Mouse (Mus musculus) stomach, postnatal 0 days (tissue): Measurements from ENCODE around the gene Txlnb. TPM values are rescaled to one million over a fixed set of nuclear protein-coding genes. Genes with fewer than 3 reads are reported as not detected.

Source experiments
- ATAC-seq: fragments of 200-750 bp; cut with Nextera tagmentation; 2 replicates; pipeline ENCODE4 v1.8.0; 2017; ENCODE audit not compliant: low FRiP score, low TSS enrichment
- DNase-seq: peaks from one replicate; pipeline ENCODE4 v3.0.0-alpha.2; 2016; ENCODE audit warnings: low spot score
- H3K27ac ChIP-seq: fragments of 300-500 bp; sonication (generic); replicated peaks from 2 replicates; pipeline ENCODE4 v1.5.1; 2014; ENCODE audit warnings: mild to moderate bottlenecking, control low read depth
- H3K27me3 ChIP-seq: fragments of 300-500 bp; sonication (generic); 2 replicates; pipeline ENCODE4 v1.6.1; 2014; ENCODE audit warnings: low read length; ENCODE audit not compliant: control insufficient read depth, insufficient read depth
- H3K36me3 ChIP-seq: fragments of 300-500 bp; sonication (generic); 2 replicates; pipeline ENCODE4 v1.6.1; 2014; ENCODE audit warnings: low read length, mixed read lengths; ENCODE audit not compliant: control insufficient read depth, insufficient read depth
- H3K4me1 ChIP-seq: fragments of 300-500 bp; sonication (generic); replicated peaks from 2 replicates; pipeline ENCODE4 v1.6.1; 2014; ENCODE audit warnings: antibody characterized with exemption; ENCODE audit not compliant: control insufficient read depth, insufficient read depth
- H3K4me2 ChIP-seq: fragments of 300-500 bp; sonication (generic); replicated peaks from 2 replicates; pipeline ENCODE4 v1.6.1; 2014; ENCODE audit warnings: low read depth, mild to moderate bottlenecking, control low read depth, moderate library complexity
- H3K4me3 ChIP-seq: fragments of 300-500 bp; sonication (generic); 2 replicates; pipeline ENCODE4 v1.5.1; 2014; ENCODE audit warnings: low read depth, low read length, control low read depth
- H3K9ac ChIP-seq: fragments of 300-500 bp; sonication (generic); 2 replicates; pipeline ENCODE4 v1.6.1; 2014; ENCODE audit warnings: mild to moderate bottlenecking, low read length, control low read depth, mixed read lengths
- H3K9me3 ChIP-seq: fragments of 300-500 bp; sonication (generic); 2 replicates; pipeline ENCODE4 v1.6.1; 2016; ENCODE audit warnings: low read length; ENCODE audit not compliant: control insufficient read depth
- CTCF ChIP-seq: IDR thresholded peaks from 2 replicates; pipeline ENCODE4 v1.5.1; 2016; ENCODE audit warnings: antibody characterized with exemption, low read depth, mild to moderate bottlenecking, moderate library complexity
- EP300 ChIP-seq: optimal IDR thresholded peaks from 2 replicates; pipeline ENCODE3; 2016; ENCODE audit warnings: antibody characterized with exemption
- WGBS: fragments of 180-500 bp; shearing (Covaris S2); extraction: QIAGEN DNeasy Blood & Tissue Kit; methylation state at CpG from one replicate; pipeline ENCODE4 v1.1.7; 2014; 5-methylcytosine and 5-hydroxymethylcytosine counted together
- polyA plus RNA-seq: library from polyadenylated mRNA; unstranded; fragments of >200 nt; fragmentation: Nextera tagmentation; extraction: Ambion mirVana; gene quantifications from 2 replicates; pipeline ENCODE4 v1.2.1, GENCODE M21; 2015

Gene Txlnb
- polyA plus RNA-seq, 1 experiment from 2014 or later = 0.16 TPM

- no peak for ATAC-seq
- TF ChIP-seq CTCF = no peak
- no peak for TF ChIP-seq EP300
- H3K36me3 ChIP-seq = no peaks in the 10 kb centered on the region
- no peak overlapping the region for H3K4me3 ChIP-seq
- DNase-seq = no peak
- H3K27ac ChIP-seq = no peak overlapping the region
- no peaks in the 10 kb centered on the region for H3K9me3 ChIP-seq
- no peak overlapping the region for H3K9ac ChIP-seq
- no peaks in the 10 kb centered on the region for H3K27me3 ChIP-seq
- H3K4me1 ChIP-seq = no peaks in the 10 kb centered on the region
- 53% methylated on average over 1 of the region's 1 CpGs for WGBS
- H3K4me2 ChIP-seq = no peak overlapping the region
These were observed 8.1 kb upstream of the Txlnb start for GRCm38 (mm10) chr10:17787938-17788337.

GRCm38 (mm10) chr10:17788347-17788746 is 7.7 kb upstream of the Txlnb start:
- WGBS = 86% methylated on average over 4 of the region's 4 CpGs
- no peaks in the 10 kb centered on the region for H3K27me3 ChIP-seq
- TF ChIP-seq CTCF (no peak), EP300 (no peak)

GRCm38 (mm10) chr10:17793926-17794325 is 2.1 kb upstream of the Txlnb start:
- 42% methylated on average over 5 of the region's 5 CpGs for WGBS
- DNase-seq = peak; percentile 28
- no peak overlapping the region for H3K4me3 ChIP-seq

More at GRCm38 (mm10) chr10:17788347-17788746, 7.7 kb upstream of the Txlnb start:
- no peaks in the 10 kb centered on the region for H3K36me3 ChIP-seq
- no peaks in the 10 kb centered on the region for H3K9me3 ChIP-seq
- no peak overlapping the region for H3K9ac ChIP-seq
- DNase-seq (no peak), ATAC-seq (no peak)
- H3K4me3 ChIP-seq = no peak overlapping the region
- H3K4me1 ChIP-seq = no peaks in the 10 kb centered on the region
- no peak overlapping the region for H3K4me2 ChIP-seq
- no peak overlapping the region for H3K27ac ChIP-seq

GRCm38 (mm10) chr10:17794443-17794842 is 1.6 kb upstream of the Txlnb start:
- no peak overlapping the region for H3K4me3 ChIP-seq
- 83% methylated on average over 5 of the region's 5 CpGs for WGBS
- DNase-seq = no peak
- TF ChIP-seq EP300 (no peak), CTCF (no peak)
- no peak for ATAC-seq
- H3K4me1 ChIP-seq = no peaks in the 10 kb centered on the region
- H3K9me3 ChIP-seq = no peaks in the 10 kb centered on the region
- H3K9ac ChIP-seq = no peak overlapping the region
- no peak overlapping the region for H3K27ac ChIP-seq
- H3K36me3 ChIP-seq = no peaks in the 10 kb centered on the region
- H3K27me3 ChIP-seq = no peaks in the 10 kb centered on the region
- H3K4me2 ChIP-seq = no peak overlapping the region

More at GRCm38 (mm10) chr10:17793926-17794325, 2.1 kb upstream of the Txlnb start:
- Histone ChIP-seq H3K27ac (no peak overlapping the region), H3K27me3 (no peaks in the 10 kb centered on the region), H3K4me1 (no peaks in the 10 kb centered on the region), H3K9ac (no peak overlapping the region), H3K9me3 (no peaks in the 10 kb centered on the region), H3K4me2 (no peak overlapping the region), H3K36me3 (no peaks in the 10 kb centered on the region)
- ATAC-seq = peak; percentile 45
- TF ChIP-seq CTCF = no peak
- no peak for TF ChIP-seq EP300

- H3K9ac ChIP-seq = no peak overlapping the region
- H3K27me3 ChIP-seq = no peaks in the 10 kb centered on the region
- ATAC-seq = no peak
- DNase-seq = no peak
- TF ChIP-seq EP300 = no peak
- H3K27ac ChIP-seq = no peak overlapping the region
- H3K9me3 ChIP-seq = no peaks in the 10 kb centered on the region
- H3K36me3 ChIP-seq = no peaks in the 10 kb centered on the region
- WGBS = 71% methylated on average over 4 of the region's 4 CpGs
- H3K4me2 ChIP-seq = no peak overlapping the region
- no peaks in the 10 kb centered on the region for H3K4me1 ChIP-seq
- H3K4me3 ChIP-seq = no peak overlapping the region
These were observed 799 bp upstream of the Txlnb start for GRCm38 (mm10) chr10:17795227-17795626.

- DNase-seq (peak; percentile 19), ATAC-seq (no peak)
- Histone ChIP-seq H3K4me1 (no peaks in the 10 kb centered on the region), H3K4me2 (0 out of 2 replicates have a peak overlapping the region, but pooled peaks have one; percentile 35), H3K9me3 (no peaks in the 10 kb centered on the region), H3K27ac (no peak overlapping the region), H3K36me3 (no peaks in the 10 kb centered on the region), H3K27me3 (no peaks in the 10 kb centered on the region), H3K4me3 (no peak overlapping the region), H3K9ac (no peak overlapping the region)
- WGBS = 48% methylated on average over 12 of the region's 12 CpGs
- TF ChIP-seq CTCF (no peak), EP300 (no peak)
These were observed 1.0 kb downstream of the Txlnb start for GRCm38 (mm10) chr10:17796846-17797631.
